Mouse (Mus musculus) MEL (cell line): Measurements from ENCODE around the gene Ssh3. TPM values are rescaled to one million over a fixed set of nuclear protein-coding genes. Genes with fewer than 3 reads are reported as not detected.

Experiments
- DNase-seq: peaks from one replicate; pipeline ENCODE4 v3.0.0; 2011; ENCODE audit warnings: low read depth, low spot score
- H3K27ac ChIP-seq: 2 replicates; pipeline ENCODE4 v1.5.1; 2012; ENCODE audit warnings: low read depth, mild to moderate bottlenecking, control low read depth, low read length, moderate library complexity; ENCODE audit not compliant: control insufficient read depth
- H3K27me3 ChIP-seq, 2 experiments: fragments of 150-350 bp in 1 of 2; sonication (generic) in 1 of 2; 2 replicates each; pipeline ENCODE4 v1.6.1; 2012; ENCODE audit warnings: low read length in 2 of 2, mild to moderate bottlenecking in 2 of 2, improper control_type of control experiment in 1 of 2, moderate library complexity in 1 of 2; ENCODE audit not compliant: insufficient read depth in 2 of 2, control insufficient read depth in 1 of 2
- H3K36me3 ChIP-seq, 2 experiments: 2 replicates each; pipeline ENCODE4 v1.6.1; 2012 to 2014; ENCODE audit warnings: low read length in 2 of 2, improper control_type of control experiment in 1 of 2, inconsistent platforms in 1 of 2, mild to moderate bottlenecking in 1 of 2; ENCODE audit not compliant: insufficient read depth in 2 of 2, control insufficient read depth in 1 of 2
- H3K4me1 ChIP-seq, 2 experiments: fragments of 150-350 bp in 1 of 2; sonication (generic) in 1 of 2; 2 replicates each; pipeline ENCODE4 v1.6.1; 2012; ENCODE audit warnings: low read length in 2 of 2, improper control_type of control experiment in 1 of 2, mild to moderate bottlenecking in 1 of 2; ENCODE audit not compliant: insufficient read depth in 2 of 2, control insufficient read depth in 1 of 2
- H3K4me3 ChIP-seq, 2 experiments: fragments of 150-350 bp in 1 of 2; sonication (generic) in 1 of 2; 2 replicates each; pipeline ENCODE4 v1.5.1; 2012; ENCODE audit warnings: low read depth in 2 of 2, low read length in 2 of 2, mild to moderate bottlenecking in 2 of 2, moderate library complexity in 2 of 2, control low read depth in 1 of 2, improper control_type of control experiment in 1 of 2; ENCODE audit not compliant: control insufficient read depth in 1 of 2, insufficient read depth in 1 of 2
- H3K79me2 ChIP-seq: 2 replicates; pipeline ENCODE4 v1.6.1; 2012; ENCODE audit warnings: mild to moderate bottlenecking, low read length, moderate library complexity; ENCODE audit not compliant: control insufficient read depth, poor library complexity, insufficient read depth
- H3K9ac ChIP-seq: 2 replicates; pipeline ENCODE4 v1.6.1; 2012; ENCODE audit warnings: low read depth, mild to moderate bottlenecking, control low read depth, low read length, moderate library complexity; ENCODE audit not compliant: control insufficient read depth, poor library complexity, severe bottlenecking
- H3K9me3 ChIP-seq: fragments of 150-350 bp; sonication (generic); replicated peaks from 2 replicates; pipeline ENCODE4 v1.6.1; 2012; ENCODE audit warnings: mild to moderate bottlenecking, low read length, improper control_type of control experiment, moderate library complexity; ENCODE audit not compliant: insufficient read depth
- BHLHE40 ChIP-seq: IDR thresholded peaks from 2 replicates; pipeline ENCODE4 v1.6.1; 2012; ENCODE audit warnings: low read depth, mild to moderate bottlenecking, inconsistent platforms, low read length, improper control_type of control experiment, borderline replicate concordance
- CHD1 ChIP-seq: IDR thresholded peaks from 2 replicates; pipeline ENCODE4 v1.6.1; 2012; ENCODE audit warnings: low read depth, mild to moderate bottlenecking, inconsistent platforms, low read length, improper control_type of control experiment
- CHD2 ChIP-seq: IDR thresholded peaks from 2 replicates; pipeline ENCODE4 v1.6.1; 2011; ENCODE audit warnings: low read length, improper control_type of control experiment
- CTCF ChIP-seq, 3 experiments: IDR thresholded peaks in 2 of 3; conservative IDR thresholded peaks in 1 of 3; 2 replicates each; pipeline ENCODE4 v1.5.1; 2011 to 2012; ENCODE audit warnings: low read length in 3 of 3, low read depth in 2 of 3, mild to moderate bottlenecking in 2 of 3, improper control_type of control experiment in 1 of 3, inconsistent platforms in 1 of 3, mixed read lengths in 1 of 3, moderate library complexity in 1 of 3; ENCODE audit not compliant: control insufficient read depth in 1 of 3, insufficient read depth in 1 of 3, poor library complexity in 1 of 3, severe bottlenecking in 1 of 3
- ETS1 ChIP-seq: IDR thresholded peaks from 2 replicates; pipeline ENCODE4 v1.6.1; 2012; ENCODE audit warnings: low read depth, mild to moderate bottlenecking, inconsistent platforms, low read length, improper control_type of control experiment, moderate library complexity
- GABPA ChIP-seq: IDR thresholded peaks from 2 replicates; pipeline ENCODE4 v1.6.1; 2012; ENCODE audit warnings: low read depth, mild to moderate bottlenecking, inconsistent platforms, low read length, improper control_type of control experiment, moderate library complexity
- GATA1 ChIP-seq: IDR thresholded peaks from 2 replicates; pipeline ENCODE4 v1.6.1; 2011; ENCODE audit warnings: low read depth, low read length, improper control_type of control experiment
- MAX ChIP-seq: IDR thresholded peaks from 2 replicates; pipeline ENCODE4 v1.6.1; 2011; ENCODE audit warnings: low read length, improper control_type of control experiment
- MAZ ChIP-seq: IDR thresholded peaks from 2 replicates; pipeline ENCODE4 v1.6.1; 2012; ENCODE audit warnings: low read depth, mild to moderate bottlenecking, inconsistent platforms, low read length, improper control_type of control experiment
- MXI1 ChIP-seq: IDR thresholded peaks from 2 replicates; pipeline ENCODE4 v1.6.1; 2011; ENCODE audit warnings: mild to moderate bottlenecking, low read depth, low read length, improper control_type of control experiment
- MYB ChIP-seq: IDR thresholded peaks from 2 replicates; pipeline ENCODE4 v1.6.1; 2011; ENCODE audit warnings: mild to moderate bottlenecking, low read depth, low read length, improper control_type of control experiment
- NELFE ChIP-seq: IDR thresholded peaks from 2 replicates; pipeline ENCODE4 v1.6.1; 2011; ENCODE audit warnings: low read depth, low read length, improper control_type of control experiment
- NRF1 ChIP-seq: IDR thresholded peaks from 2 replicates; pipeline ENCODE4 v1.6.1; 2014; ENCODE audit warnings: low read depth, mild to moderate bottlenecking, inconsistent platforms, low read length, improper control_type of control experiment, moderate library complexity; ENCODE audit not compliant: poor library complexity, insufficient read depth, severe bottlenecking
- POLR2A ChIP-seq, 2 experiments: IDR thresholded peaks; 2 replicates each; pipeline ENCODE4 v1.6.1; 2011 to 2012; ENCODE audit warnings: low read length in 2 of 2, mild to moderate bottlenecking in 2 of 2, control low read depth in 1 of 2, improper control_type of control experiment in 1 of 2, low read depth in 1 of 2, moderate library complexity in 1 of 2; ENCODE audit not compliant: control insufficient read depth in 1 of 2, insufficient read depth in 1 of 2, poor library complexity in 1 of 2
- POLR2AphosphoS2 ChIP-seq: IDR thresholded peaks from 2 replicates; pipeline ENCODE4 v1.6.1; 2011; ENCODE audit warnings: low read length, improper control_type of control experiment
- RCOR1 ChIP-seq: IDR thresholded peaks from 2 replicates; pipeline ENCODE4 v1.6.1; 2012; ENCODE audit warnings: low read depth, mild to moderate bottlenecking, inconsistent platforms, low read length, improper control_type of control experiment
- TBP ChIP-seq: IDR thresholded peaks from 2 replicates; pipeline ENCODE4 v1.8.0; 2011; ENCODE audit warnings: low read depth, low read length, improper control_type of control experiment
- TCF12 ChIP-seq: IDR thresholded peaks from 2 replicates; pipeline ENCODE4 v1.6.1; 2014; ENCODE audit warnings: low read depth, mild to moderate bottlenecking, inconsistent platforms, low read length, improper control_type of control experiment, moderate library complexity
- UBTF ChIP-seq: IDR thresholded peaks from 2 replicates; pipeline ENCODE4 v1.6.1; 2012; ENCODE audit warnings: low read depth, mild to moderate bottlenecking, inconsistent platforms, low read length, improper control_type of control experiment, moderate library complexity, borderline replicate concordance; ENCODE audit not compliant: insufficient read depth
- USF2 ChIP-seq, 2 experiments: IDR thresholded peaks; 2 replicates each; pipeline ENCODE4 v1.6.1; 2011 to 2012; ENCODE audit warnings: improper control_type of control experiment in 2 of 2, low read length in 2 of 2, borderline replicate concordance in 1 of 2, inconsistent platforms in 1 of 2, low read depth in 1 of 2, mild to moderate bottlenecking in 1 of 2; ENCODE audit not compliant: insufficient read depth in 1 of 2
- ZKSCAN1 ChIP-seq: IDR thresholded peaks from 2 replicates; pipeline ENCODE4 v1.6.1; 2012; ENCODE audit warnings: low read depth, mild to moderate bottlenecking, inconsistent platforms, low read length, improper control_type of control experiment, moderate library complexity
- ZMIZ1 ChIP-seq: IDR thresholded peaks from 2 replicates; pipeline ENCODE4 v1.6.1; 2012; ENCODE audit warnings: low read depth, mild to moderate bottlenecking, inconsistent platforms, low read length, improper control_type of control experiment, moderate library complexity
- ZNF384 ChIP-seq: IDR thresholded peaks from 2 replicates; pipeline ENCODE4 v1.6.1; 2012; ENCODE audit warnings: low read depth, mild to moderate bottlenecking, inconsistent platforms, low read length, improper control_type of control experiment
- polyA plus RNA-seq, 2 experiments: library from polyadenylated mRNA; stranded (reverse) in 1 of 2; unstranded in 1 of 2; fragments of >175 nt in 1 of 2; fragments of >200 nt in 1 of 2; gene quantifications; 2 replicates each; pipeline versions ENCODE4 v1.2.1 to v1.2.4; 2012; ENCODE audit warnings: low replicate concordance in 2 of 2, low read depth in 1 of 2; ENCODE audit not compliant: insufficient read length in 2 of 2, insufficient read depth in 1 of 2, missing spikeins in 1 of 2
- total RNA-seq: library from RNA; depleted of rRNA; stranded (reverse); fragments of 300-350 nt; gene quantifications from 2 replicates; pipeline ENCODE4 v1.2.3, GENCODE M21; 2012

Ssh3 gene
- total and polyA plus RNA-seq, 3 experiments: 9.2 to 14.1 TPM; not detected in 1

DNA sequence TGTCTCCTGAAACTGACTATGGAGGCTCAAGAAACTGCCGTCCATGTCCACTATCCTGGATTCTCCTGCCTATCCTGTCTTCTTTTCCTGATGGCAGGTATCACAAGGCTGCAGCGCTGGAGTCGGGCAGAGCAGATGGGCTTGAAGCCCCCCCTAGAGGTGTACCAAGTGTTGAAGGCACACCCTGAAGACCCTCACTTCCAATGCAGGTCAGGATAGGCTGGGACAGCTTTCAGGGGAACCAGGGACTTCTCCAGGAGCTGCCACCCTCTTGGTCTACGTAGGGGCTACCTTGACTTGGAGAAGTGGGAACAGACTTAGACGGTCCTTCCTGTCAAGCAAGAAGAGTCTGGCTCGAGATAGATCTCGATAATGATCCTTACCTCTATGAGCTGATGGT, 36.3 kb downstream of the Ssh3 start:
- 0 out of 4 replicates have a peak, but pooled peaks cover 0 to 2% of the 10 kb centered on the region in 2 experiments for H3K27me3 ChIP-seq
- H3K9me3 ChIP-seq: no peaks in the 10 kb centered on the region
- peak overlapping the region in 1 of 2 experiments; percentile 93; a peak in 2 of 4 replicates for H3K4me3 ChIP-seq
- H3K27ac ChIP-seq: no peak overlapping the region
- TF ChIP-seq MXI1 (no peak), CHD1 (no peak), POLR2AphosphoS2 (no peak), TBP (no peak), ZNF384 (no peak), NELFE (no peak), UBTF (no peak), ETS1 (no peak), POLR2A (IDR thresholded peaks at IDR 0.05; ENCODE audit: control insufficient read depth in 1 of 2, insufficient read depth in 1 of 2, low read depth in 1 of 2, low read length in 2 of 2, poor library complexity in 1 of 2) (no peak), GABPA (no peak), MYB (no peak), TCF12 (no peak), BHLHE40 (no peak), ZMIZ1 (no peak), MAX (no peak), GATA1 (no peak)
- peaks cover 0 to 11% of the 10 kb centered on the region in 2 experiments; a peak in 2 of 4 replicates for H3K36me3 ChIP-seq
- DNase-seq: no peak
- peak overlapping the region; percentile 71 for H3K9ac ChIP-seq
- peaks cover 2 to 27% of the 10 kb centered on the region in 2 experiments; a peak in 3 of 4 replicates for H3K4me1 ChIP-seq
- peaks cover 2% of the 10 kb centered on the region; the same call in 1 of the 2 replicates for H3K79me2 ChIP-seq

DNA sequence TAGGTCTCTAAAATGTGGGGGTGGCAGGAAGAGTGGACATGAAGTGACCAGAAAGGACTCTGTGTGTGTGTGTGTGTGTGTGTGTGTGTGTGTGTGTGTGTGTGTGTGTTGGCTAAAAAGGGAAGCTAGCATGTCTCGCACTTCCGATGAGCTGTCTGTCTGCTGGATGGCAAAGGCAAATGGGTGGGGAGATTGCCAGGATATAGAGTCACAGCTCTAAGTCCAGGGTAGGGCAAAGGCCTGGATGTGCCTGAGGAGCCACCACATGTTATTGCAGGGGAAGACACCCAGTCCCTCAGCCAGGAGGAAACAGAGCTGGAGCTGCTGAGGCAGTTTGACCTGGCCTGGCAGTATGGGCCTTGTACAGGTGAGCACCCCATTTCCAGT, 36.8 kb downstream of the Ssh3 start:
- peak; percentile 80 for DNase-seq
- Histone ChIP-seq H3K4me1 (peaks cover 2 to 29% of the 10 kb centered on the region in 2 experiments; a peak in 3 of 4 replicates), H3K36me3 (peaks cover 0 to 11% of the 10 kb centered on the region in 2 experiments; a peak in 2 of 4 replicates), H3K27me3 (no peaks in the 10 kb centered on the region), H3K9ac (peak overlapping the region; percentile 71)
- TF ChIP-seq CHD2 (no peak), CTCF (IDR thresholded peaks at IDR 0.05 in 2 of 3, conservative IDR thresholded peaks at IDR 0.05 in 1 of 3; ENCODE audit: control insufficient read depth in 1 of 3, insufficient read depth in 1 of 3, low read depth in 2 of 3, low read length in 3 of 3, poor library complexity in 1 of 3, severe bottlenecking in 1 of 3) (no peak), NRF1 (no peak), ZKSCAN1 (no peak), MAX (no peak), POLR2AphosphoS2 (no peak), USF2 (IDR thresholded peaks at IDR 0.05; ENCODE audit: borderline replicate concordance in 1 of 2, insufficient read depth in 1 of 2, low read depth in 1 of 2, low read length in 2 of 2) (no peak), BHLHE40 (no peak), RCOR1 (no peak), MAZ (no peak)
- TF ChIP-seq, all 39 proteins: peak for 0
- peak overlapping the region; percentile 52 for H3K27ac ChIP-seq
- peaks cover 2% of the 10 kb centered on the region; the same call in 1 of the 2 replicates for H3K79me2 ChIP-seq
- H3K9me3 ChIP-seq: no peaks in the 10 kb centered on the region
- peak overlapping the region; percentile 71 to 93 for H3K4me3 ChIP-seq
